Mouse (Mus musculus) lung, postnatal 4 days (tissue): ENCODE measurements around the gene Npl.

Experiments
- DNase-seq, 2 experiments: peaks; one replicate each; pipeline ENCODE4 v3.0.0; 2021

Npl gene

GRCm38 (mm10) chr1:153549536-153550199 lies at the start of gene Npl:
Npl (minus strand) TSS chr1:153550045.
- DNase-seq, result peak; percentile 74

- no peak for DNase-seq
Observed at GRCm38 (mm10) chr1:153599302-153600045, 49.6 kb upstream of the Npl start.

- peak; percentile 57 to 62 for DNase-seq
Observed at GRCm38 (mm10) chr1:153598773-153599172, 48.9 kb upstream of the Npl start.

- DNase-seq, result no peak
Observed at GRCm38 (mm10) chr1:153593678-153594077, 43.8 kb upstream of the Npl start.

- DNase-seq, result peak; percentile 24 to 46
Observed at GRCm38 (mm10) chr1:153590176-153590734, 40.4 kb upstream of the Npl start.

GRCm38 (mm10) chr1:153587956-153588355 lies 38.1 kb upstream of the Npl start:
- DNase-seq, result no peak

GRCm38 (mm10) chr1:153586826-153587225 lies 37.0 kb upstream of the Npl start:
- no peak for DNase-seq

GRCm38 (mm10) chr1:153585752-153586151 lies 35.9 kb upstream of the Npl start:
- DNase-seq, result no peak

- DNase-seq, result no peak
Observed at GRCm38 (mm10) chr1:153583189-153583588, 33.3 kb upstream of the Npl start.

- no peak for DNase-seq
Observed at GRCm38 (mm10) chr1:153574730-153575129, 24.9 kb upstream of the Npl start.

- DNase-seq, result no peak
Observed at GRCm38 (mm10) chr1:153572271-153573043, 22.6 kb upstream of the Npl start.

- no peak for DNase-seq
Observed at GRCm38 (mm10) chr1:153565701-153566100, 15.9 kb upstream of the Npl start.

GRCm38 (mm10) chr1:153564701-153565100 lies 14.9 kb upstream of the Npl start:
- DNase-seq, result no peak

GRCm38 (mm10) chr1:153563675-153564074 lies 13.8 kb upstream of the Npl start:
- DNase-seq, result no peak

GRCm38 (mm10) chr1:153560805-153561204 lies 11.0 kb upstream of the Npl start:
- DNase-seq, result no peak

GRCm38 (mm10) chr1:153559701-153560100 lies 9.9 kb upstream of the Npl start:
- DNase-seq, result no peak

GRCm38 (mm10) chr1:153559126-153559647 lies 9.3 kb upstream of the Npl start:
- peak; percentile 36 to 83 for DNase-seq

GRCm38 (mm10) chr1:153556896-153557295 lies 7.1 kb upstream of the Npl start:
- DNase-seq, result peak in 1 of 2 experiments; percentile 52

- DNase-seq, result no peak
Observed at GRCm38 (mm10) chr1:153556202-153556601, 6.4 kb upstream of the Npl start.

GRCm38 (mm10) chr1:153550814-153551213 lies 969 bp upstream of the Npl start:
- peak; percentile 55 to 68 for DNase-seq

- DNase-seq, result no peak
Observed at GRCm38 (mm10) chr1:153547555-153547954, 2.3 kb downstream of the Npl start.

GRCm38 (mm10) chr1:153545196-153545595 lies 4.6 kb downstream of the Npl start:
- no peak for DNase-seq

GRCm38 (mm10) chr1:153542726-153543320 lies 7.0 kb downstream of the Npl start:
- DNase-seq, result peak in 1 of 2 experiments; percentile 41
